Mouse (Mus musculus) heart, postnatal 25 days (tissue): ENCODE results near the gene Dram1. TPM values are rescaled to one million over a fixed set of nuclear protein-coding genes. Genes with fewer than 3 reads are reported as not detected.

ENCODE experiments used
- DNase-seq: peaks from one replicate; pipeline ENCODE4 v3.0.0; 2022; ENCODE audit warnings: low spot score
- intact Hi-C: fragments of 180-260 bp; cut with DNase I; formaldehyde crosslinking; loops from one replicate; pipeline ENCODE4 v1.15.1; 2025
- total RNA-seq, 2 experiments: library from RNA; stranded (reverse); gene quantifications; 2 replicates each; pipeline ENCODE4 v1.2.3; 2021

Dram1 gene
- total RNA-seq = 1 to 10 TPM; 3.8 to 4.1 TPM

- intact Hi-C loops = loop anchor here (5.0 kb wide), 3 partner anchors 123 to 348 kb away; partner anchors contain the start of gene Chpt1
- peak; percentile 76 for DNase-seq
These were observed at the start of gene Dram1, which contains the start of gene Gnptab for GRCm38 (mm10) chr10:88379013-88379885. Gene Dram1 (minus strand): TSS chr10:88379080. Gene Gnptab (plus strand): TSS chr10:88379132.

GRCm38 (mm10) chr10:88427998-88428397 is 49.1 kb upstream of the Dram1 start:
- intact Hi-C loops = loop anchor here (5.0 kb wide), 1 partner anchor 299 kb away; no protein-coding TSS in a partner anchor

GRCm38 (mm10) chr10:88426896-88427295 is 48.0 kb upstream of the Dram1 start:
- intact Hi-C loops = loop anchor here (1.0 to 5.0 kb wide), 2 partner anchors 51 to 300 kb away; no protein-coding TSS in a partner anchor
- DNase-seq = no peak

More at GRCm38 (mm10) chr10:88427998-88428397, 49.1 kb upstream of the Dram1 start:
- no peak for DNase-seq

- intact Hi-C loops = loop anchor here (1.0 to 5.0 kb wide), 2 partner anchors 50 to 301 kb away; no protein-coding TSS in a partner anchor
These were observed 47.4 kb upstream of the Dram1 start for GRCm38 (mm10) chr10:88426158-88426816.

GRCm38 (mm10) chr10:88420655-88421435 is 42.0 kb upstream of the Dram1 start:
- intact Hi-C loops = no loop called here
- DNase-seq = no peak

More at GRCm38 (mm10) chr10:88426158-88426816, 47.4 kb upstream of the Dram1 start:
- DNase-seq = no peak

- intact Hi-C loops = no loop called here
- DNase-seq = no peak
These were observed 41.3 kb upstream of the Dram1 start for GRCm38 (mm10) chr10:88420141-88420541.

GRCm38 (mm10) chr10:88417686-88418085 is 38.8 kb upstream of the Dram1 start:
- intact Hi-C loops = no loop called here
- no peak for DNase-seq

GRCm38 (mm10) chr10:88412290-88412995 is 33.6 kb upstream of the Dram1 start:
- no peak for DNase-seq
- intact Hi-C loops = no loop called here

- DNase-seq = no peak
- intact Hi-C loops = loop anchor here (2.0 kb wide), 1 partner anchor 27 kb away; no protein-coding TSS in a partner anchor
These were observed 30.9 kb upstream of the Dram1 start for GRCm38 (mm10) chr10:88409751-88410150.

GRCm38 (mm10) chr10:88407875-88408631 is 29.2 kb upstream of the Dram1 start:
- DNase-seq = no peak
- intact Hi-C loops = no loop called here

GRCm38 (mm10) chr10:88405812-88406211 is 26.9 kb upstream of the Dram1 start:
- intact Hi-C loops = no loop called here
- no peak for DNase-seq

GRCm38 (mm10) chr10:88404220-88404619 is 25.3 kb upstream of the Dram1 start:
- no peak for DNase-seq
- intact Hi-C loops = no loop called here

- no peak for DNase-seq
- intact Hi-C loops = no loop called here
These were observed 24.1 kb upstream of the Dram1 start for GRCm38 (mm10) chr10:88403021-88403420.

GRCm38 (mm10) chr10:88399271-88399670 is 20.4 kb upstream of the Dram1 start:
- DNase-seq = no peak
- intact Hi-C loops = no loop called here

GRCm38 (mm10) chr10:88398668-88399243 is 19.9 kb upstream of the Dram1 start:
- DNase-seq = no peak
- intact Hi-C loops = no loop called here

- DNase-seq = no peak
- intact Hi-C loops = no loop called here
These were observed 13.4 kb upstream of the Dram1 start for GRCm38 (mm10) chr10:88392181-88392847.

GRCm38 (mm10) chr10:88391495-88391894 is 12.6 kb upstream of the Dram1 start:
- intact Hi-C loops = no loop called here
- DNase-seq = no peak
